Mouse (Mus musculus): ENCODE results near the gene Mbl1.

Mbl1 gene

GRCm38 (mm10) chr14:41198037-41198730, 46.9 kb downstream of the Mbl1 start:
- DNase-seq, result no peak
